Mouse (Mus musculus): ENCODE measurements around the gene Gabrb1. TPM values are rescaled to one million over a fixed set of nuclear protein-coding genes. Genes with fewer than 3 reads are reported as not detected.

Gene Gabrb1
- polyA plus RNA-seq (2015; fragmentation: Nextera tagmentation; extraction: Ambion mirVana): 37.0 and 42.1 TPM in 2 replicates

DNA sequence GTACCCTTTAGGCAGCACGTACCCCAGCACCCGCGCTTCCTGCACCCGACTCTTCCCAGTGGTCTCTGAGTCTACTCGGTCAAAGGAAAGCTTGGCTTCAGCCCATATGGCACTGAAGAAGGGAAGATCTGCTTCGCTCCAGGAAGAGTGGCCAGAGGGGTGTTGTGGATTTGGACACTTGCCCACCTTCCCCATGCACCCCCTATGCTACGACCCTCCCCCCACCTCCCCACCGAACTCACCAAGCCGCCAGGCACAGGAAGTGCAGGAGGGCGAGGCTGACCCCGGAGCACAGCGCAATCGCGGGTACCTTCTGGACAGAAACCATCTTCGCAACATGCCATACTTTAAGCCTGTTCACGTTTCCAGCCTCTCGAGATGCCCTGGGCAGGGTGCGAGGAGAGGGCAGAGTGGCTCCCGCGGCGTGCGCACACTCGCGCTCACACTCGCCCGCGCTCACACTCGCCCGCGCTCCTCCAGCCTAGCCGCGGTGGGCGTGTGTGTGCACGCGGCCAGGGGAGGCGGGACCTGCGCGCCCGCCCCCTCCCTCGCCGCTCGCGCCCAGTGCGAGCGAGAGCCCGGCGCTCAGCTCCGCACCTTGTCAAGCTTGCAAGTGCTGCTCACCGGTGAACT lies at the start of gene Gabrb1:
Gene Gabrb1 (plus strand): TSS at position 632 of the 633 bp plus-strand sequence.
- peak within 1 kb of the TSS; percentile 63 for H3K9ac ChIP-seq (ENCODE audit: low read depth, low read length)
- no peaks in the 10 kb centered on the region for H3K4me1 ChIP-seq (ENCODE audit: control insufficient read depth, insufficient read depth, low read depth, low read length)
- H3K9me3 ChIP-seq (ENCODE audit: control insufficient read depth, low read length): no peaks in the 10 kb centered on the region
- ATAC-seq: peak; percentile 95
- WGBS: 0% methylated on average over 45 of the region's 49 CpGs
- peak within 1 kb of the TSS; percentile 86 for H3K4me2 ChIP-seq (ENCODE audit: low read length)
- no peaks in the 10 kb centered on the region for H3K36me3 ChIP-seq (ENCODE audit: control insufficient read depth, insufficient read depth, low read length)
- no peak within 1 kb of the TSS for H3K27ac ChIP-seq (ENCODE audit: low read depth, low read length)
- H3K27me3 ChIP-seq (replicated peaks; ENCODE audit: control insufficient read depth, insufficient read depth, low read length): peaks cover 3% of the 10 kb centered on the region; the same call in 1 of the 2 replicates
- peak within 1 kb of the TSS; percentile 68 for H3K4me3 ChIP-seq (ENCODE audit: low read length)

DNA sequence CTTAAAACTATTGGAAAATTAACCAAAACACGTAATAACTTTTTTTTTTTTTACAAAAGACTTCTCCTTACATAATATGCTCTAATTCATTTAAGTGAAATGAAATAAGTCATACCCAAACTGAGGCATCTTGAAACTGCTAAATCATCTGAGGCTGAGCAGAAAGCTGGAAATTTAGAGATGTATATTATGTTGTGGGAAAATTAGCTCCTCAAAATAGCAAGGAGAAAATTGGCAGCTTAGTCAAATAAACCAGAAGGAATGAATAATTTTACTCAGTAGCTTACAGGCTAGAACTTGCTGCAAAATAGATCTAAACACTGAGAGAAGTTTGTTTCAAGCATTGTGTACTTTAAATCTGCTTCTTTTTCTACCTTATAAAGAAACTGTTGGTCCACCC lies 49.2 kb upstream of the Gabrb1 start:
- peaks cover 2% of the 10 kb centered on the region; the same call in 1 of the 2 replicates for H3K4me1 ChIP-seq (ENCODE audit: control insufficient read depth, insufficient read depth, low read depth, low read length)
- no peak overlapping the region for H3K4me2 ChIP-seq (ENCODE audit: low read length)
- H3K4me3 ChIP-seq (ENCODE audit: low read length): no peak overlapping the region
- no peaks in the 10 kb centered on the region for H3K27me3 ChIP-seq (replicated peaks; ENCODE audit: control insufficient read depth, insufficient read depth, low read length)
- WGBS: 82% methylated on average over 1 of the region's 1 CpGs
- H3K9me3 ChIP-seq (ENCODE audit: control insufficient read depth, low read length): no peaks in the 10 kb centered on the region
- ATAC-seq: no peak
- no peak overlapping the region for H3K27ac ChIP-seq (ENCODE audit: low read depth, low read length)
- no peaks in the 10 kb centered on the region for H3K36me3 ChIP-seq (ENCODE audit: control insufficient read depth, insufficient read depth, low read length)
- H3K9ac ChIP-seq (ENCODE audit: low read depth, low read length): no peak overlapping the region

DNA sequence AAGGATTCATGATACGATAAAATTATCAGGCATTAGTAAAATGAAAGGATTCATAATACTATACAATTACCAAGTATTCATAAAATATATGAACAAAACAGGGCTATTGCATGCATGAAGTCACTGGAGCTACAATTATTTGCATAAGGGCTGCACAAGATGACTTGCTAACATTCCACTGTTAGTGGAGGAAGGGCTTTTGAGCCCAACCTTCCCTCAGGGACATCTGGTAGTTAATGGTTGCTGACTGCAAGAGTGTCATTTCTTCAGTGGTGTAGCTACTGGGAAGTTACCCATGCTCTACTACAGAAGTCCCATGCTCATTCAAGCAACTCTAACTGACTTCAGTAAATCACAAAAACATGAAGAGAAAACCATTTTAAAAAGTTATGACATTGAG lies 43.6 kb upstream of the Gabrb1 start:
- Histone ChIP-seq H3K4me2 (ENCODE audit: low read length) (no peak overlapping the region), H3K4me1 (ENCODE audit: control insufficient read depth, insufficient read depth, low read depth, low read length) (no peaks in the 10 kb centered on the region), H3K36me3 (ENCODE audit: control insufficient read depth, insufficient read depth, low read length) (no peaks in the 10 kb centered on the region), H3K4me3 (ENCODE audit: low read length) (no peak overlapping the region), H3K27ac (ENCODE audit: low read depth, low read length) (no peak overlapping the region), H3K9me3 (ENCODE audit: control insufficient read depth, low read length) (no peaks in the 10 kb centered on the region), H3K9ac (ENCODE audit: low read depth, low read length) (no peak overlapping the region), H3K27me3 (replicated peaks; ENCODE audit: control insufficient read depth, insufficient read depth, low read length) (no peaks in the 10 kb centered on the region)
- no peak for ATAC-seq
- 93% methylated on average over 1 of the region's 1 CpGs for WGBS

DNA sequence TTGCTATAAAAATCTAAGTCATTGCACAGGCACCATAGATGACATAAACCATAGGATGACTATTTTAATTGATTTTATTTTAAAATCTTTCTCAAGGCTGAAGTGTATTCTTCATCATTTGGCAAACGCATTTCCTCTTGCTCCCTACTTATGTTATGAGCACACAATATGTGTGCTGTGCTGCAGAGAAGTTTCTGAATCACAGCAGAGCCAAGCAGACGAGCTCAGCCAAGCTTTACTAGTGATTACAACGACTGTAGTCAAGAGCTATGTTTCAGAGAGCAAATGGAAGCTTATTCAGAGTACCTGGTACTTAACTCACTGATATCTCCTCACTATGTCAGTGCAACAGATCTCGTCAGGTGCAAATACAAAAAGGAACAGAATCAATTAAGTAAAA lies 41.2 kb upstream of the Gabrb1 start:
- 72% methylated on average over 4 of the region's 4 CpGs for WGBS

GRCm38 (mm10) chr5:71627820-71628219 lies 30.1 kb upstream of the Gabrb1 start:
- Histone ChIP-seq H3K27me3 (replicated peaks; ENCODE audit: control insufficient read depth, insufficient read depth, low read length) (no peaks in the 10 kb centered on the region), H3K27ac (ENCODE audit: low read depth, low read length) (no peak overlapping the region), H3K4me2 (ENCODE audit: low read length) (no peak overlapping the region), H3K4me3 (ENCODE audit: low read length) (no peak overlapping the region), H3K36me3 (ENCODE audit: control insufficient read depth, insufficient read depth, low read length) (no peaks in the 10 kb centered on the region), H3K9ac (ENCODE audit: low read depth, low read length) (no peak overlapping the region), H3K9me3 (ENCODE audit: control insufficient read depth, low read length) (no peaks in the 10 kb centered on the region), H3K4me1 (ENCODE audit: control insufficient read depth, insufficient read depth, low read depth, low read length) (no peaks in the 10 kb centered on the region)
- ATAC-seq: no peak
- WGBS: 90% methylated on average over 3 of the region's 3 CpGs

More for the DNA sequence above, 41.2 kb upstream of the Gabrb1 start:
- no peaks in the 10 kb centered on the region for H3K4me1 ChIP-seq (ENCODE audit: control insufficient read depth, insufficient read depth, low read depth, low read length)
- no peak overlapping the region for H3K4me2 ChIP-seq (ENCODE audit: low read length)
- H3K4me3 ChIP-seq (ENCODE audit: low read length): no peak overlapping the region
- H3K9me3 ChIP-seq (ENCODE audit: control insufficient read depth, low read length): no peaks in the 10 kb centered on the region
- H3K36me3 ChIP-seq (ENCODE audit: control insufficient read depth, insufficient read depth, low read length): no peaks in the 10 kb centered on the region
- ATAC-seq: no peak
- no peak overlapping the region for H3K9ac ChIP-seq (ENCODE audit: low read depth, low read length)
- H3K27ac ChIP-seq (ENCODE audit: low read depth, low read length): no peak overlapping the region
- H3K27me3 ChIP-seq (replicated peaks; ENCODE audit: control insufficient read depth, insufficient read depth, low read length): no peaks in the 10 kb centered on the region

GRCm38 (mm10) chr5:71639804-71640203 lies 18.1 kb upstream of the Gabrb1 start:
- no peak for ATAC-seq
- Histone ChIP-seq H3K4me1 (ENCODE audit: control insufficient read depth, insufficient read depth, low read depth, low read length) (no peaks in the 10 kb centered on the region), H3K9ac (ENCODE audit: low read depth, low read length) (no peak overlapping the region), H3K9me3 (ENCODE audit: control insufficient read depth, low read length) (no peaks in the 10 kb centered on the region), H3K4me2 (ENCODE audit: low read length) (no peak overlapping the region), H3K27ac (ENCODE audit: low read depth, low read length) (no peak overlapping the region), H3K4me3 (ENCODE audit: low read length) (no peak overlapping the region), H3K36me3 (ENCODE audit: control insufficient read depth, insufficient read depth, low read length) (no peaks in the 10 kb centered on the region), H3K27me3 (replicated peaks; ENCODE audit: control insufficient read depth, insufficient read depth, low read length) (no peaks in the 10 kb centered on the region)
- 89% methylated on average over 10 of the region's 10 CpGs for WGBS

GRCm38 (mm10) chr5:71648108-71648507 lies 9.8 kb upstream of the Gabrb1 start:
- Histone ChIP-seq H3K4me2 (ENCODE audit: low read length) (no peak overlapping the region), H3K27ac (ENCODE audit: low read depth, low read length) (no peak overlapping the region), H3K9ac (ENCODE audit: low read depth, low read length) (no peak overlapping the region), H3K4me1 (ENCODE audit: control insufficient read depth, insufficient read depth, low read depth, low read length) (no peaks in the 10 kb centered on the region), H3K36me3 (ENCODE audit: control insufficient read depth, insufficient read depth, low read length) (no peaks in the 10 kb centered on the region), H3K27me3 (replicated peaks; ENCODE audit: control insufficient read depth, insufficient read depth, low read length) (no peaks in the 10 kb centered on the region), H3K4me3 (ENCODE audit: low read length) (no peak overlapping the region), H3K9me3 (ENCODE audit: control insufficient read depth, low read length) (no peaks in the 10 kb centered on the region)
- ATAC-seq: no peak
- WGBS: 71% methylated on average over 2 of the region's 2 CpGs

DNA sequence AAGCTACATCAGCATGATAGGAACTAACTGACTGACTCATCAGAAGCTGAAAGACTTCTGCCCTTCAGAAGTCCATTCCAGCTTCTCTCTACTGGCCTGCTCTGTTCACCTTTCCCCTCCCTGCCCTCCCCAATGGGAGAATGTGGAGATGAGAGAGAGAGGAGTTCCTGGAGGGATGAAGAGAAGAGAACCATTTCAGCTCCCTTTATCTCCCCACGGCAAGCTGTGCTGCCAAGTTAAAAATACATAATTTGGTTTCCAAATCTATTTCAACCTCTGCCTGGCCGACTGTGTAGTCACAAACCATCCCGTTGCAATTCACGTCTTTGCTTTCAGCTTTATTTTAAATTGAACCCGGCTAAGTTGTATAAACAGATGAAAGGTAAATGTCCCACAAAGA lies 3.9 kb upstream of the Gabrb1 start:
- WGBS: 88% methylated on average over 5 of the region's 5 CpGs
- Histone ChIP-seq H3K27ac (ENCODE audit: low read depth, low read length) (no peak overlapping the region), H3K9ac (ENCODE audit: low read depth, low read length) (no peak overlapping the region), H3K4me2 (ENCODE audit: low read length) (no peak overlapping the region), H3K9me3 (ENCODE audit: control insufficient read depth, low read length) (no peaks in the 10 kb centered on the region), H3K4me3 (ENCODE audit: low read length) (no peak overlapping the region), H3K4me1 (ENCODE audit: control insufficient read depth, insufficient read depth, low read depth, low read length) (no peaks in the 10 kb centered on the region), H3K27me3 (replicated peaks; ENCODE audit: control insufficient read depth, insufficient read depth, low read length) (peaks cover 3% of the 10 kb centered on the region; the same call in 1 of the 2 replicates), H3K36me3 (ENCODE audit: control insufficient read depth, insufficient read depth, low read length) (no peaks in the 10 kb centered on the region)
- ATAC-seq: no peak

DNA sequence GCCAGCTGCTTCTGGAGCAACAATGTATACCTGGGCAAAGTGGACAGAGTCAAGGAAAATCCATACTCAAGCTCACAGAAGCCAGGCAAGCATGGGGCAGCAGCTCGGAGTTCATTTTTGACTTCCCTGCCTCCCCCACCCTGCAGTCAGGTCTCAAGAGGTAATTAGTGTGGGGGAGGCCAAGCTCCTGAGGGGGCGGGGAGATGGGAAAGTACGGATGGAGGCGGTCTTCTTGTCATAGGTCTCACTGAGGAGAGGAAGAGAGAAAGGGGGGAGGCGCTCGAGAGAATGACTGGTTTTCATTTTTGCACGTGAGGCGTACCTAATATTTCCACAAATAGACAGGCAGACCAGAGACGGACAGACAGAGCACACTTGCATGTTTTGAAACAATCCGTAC lies 1.1 kb upstream of the Gabrb1 start:
- Histone ChIP-seq H3K27me3 (replicated peaks; ENCODE audit: control insufficient read depth, insufficient read depth, low read length) (peaks cover 3% of the 10 kb centered on the region; the same call in 1 of the 2 replicates), H3K4me2 (ENCODE audit: low read length) (peak overlapping the region; percentile 86), H3K36me3 (ENCODE audit: control insufficient read depth, insufficient read depth, low read length) (no peaks in the 10 kb centered on the region), H3K9ac (ENCODE audit: low read depth, low read length) (peak overlapping the region; percentile 63), H3K9me3 (ENCODE audit: control insufficient read depth, low read length) (no peaks in the 10 kb centered on the region), H3K27ac (ENCODE audit: low read depth, low read length) (no peak overlapping the region), H3K4me1 (ENCODE audit: control insufficient read depth, insufficient read depth, low read depth, low read length) (no peaks in the 10 kb centered on the region), H3K4me3 (ENCODE audit: low read length) (peak overlapping the region; percentile 68)
- 9% methylated on average over 10 of the region's 10 CpGs for WGBS
- no peak for ATAC-seq

All from hindbrain, embryonic 16.5 days (tissue).